Mouse (Mus musculus): Measurements from ENCODE around the gene Elmo1.

DNA sequence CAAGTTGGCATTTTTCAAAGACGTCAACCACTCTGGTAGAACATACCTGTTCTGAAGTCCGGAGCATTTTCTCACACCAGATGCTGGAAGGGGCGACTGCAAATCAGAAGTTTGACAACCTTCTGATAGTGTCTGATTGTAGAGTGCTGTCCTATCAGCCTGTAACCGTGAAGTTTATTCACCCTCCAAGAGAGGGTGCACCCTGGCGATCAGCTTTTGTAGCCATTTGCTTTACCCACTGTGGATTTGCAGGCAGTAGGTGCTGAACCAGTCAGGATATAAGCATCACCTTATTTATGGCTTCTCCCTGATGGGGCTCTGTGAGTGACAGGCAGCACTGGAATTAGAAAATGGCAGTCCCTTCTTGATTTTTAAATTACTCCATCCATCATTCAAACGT is 537.4 kb downstream of the Elmo1 start:
- no peak for TF ChIP-seq CTCF (IDR thresholded peaks at IDR 0.05; ENCODE audit: control insufficient read depth, insufficient read depth, insufficient read length)
- TF ChIP-seq CEBPB (IDR thresholded peaks at IDR 0.05; ENCODE audit: low read depth) = no peak
- no peak for TF ChIP-seq MYOD1 (IDR thresholded peaks at IDR 0.05; ENCODE audit: control insufficient read depth, insufficient read length, low read depth)

All from C2C12 (cell line).